Mouse (Mus musculus) bone marrow macrophage, adult 2 months (primary cell): ENCODE data around the gene Sap30l. TPM values are rescaled to one million over a fixed set of nuclear protein-coding genes. Genes with fewer than 3 reads are reported as not detected.
"Not testable (repeated sequence)": the region's sequence is repeated elsewhere in the genome, so short reads cannot be mapped to it uniquely, and the experiment has no call there.

Experiments used
- H3K27ac ChIP-seq: 2 replicates; pipeline ENCODE4 v1.5.1; 2012; ENCODE audit warnings: low read depth, low read length; ENCODE audit not compliant: insufficient read depth
- H3K4me1 ChIP-seq: 2 replicates; pipeline ENCODE4 v1.6.1; 2012; ENCODE audit warnings: low read length; ENCODE audit not compliant: control insufficient read depth, insufficient read depth
- H3K4me3 ChIP-seq: 2 replicates; pipeline ENCODE4 v1.5.1; 2012; ENCODE audit warnings: mild to moderate bottlenecking, low read length, moderate library complexity; ENCODE audit not compliant: insufficient read depth
- CTCF ChIP-seq: IDR thresholded peaks from 2 replicates; pipeline ENCODE4 v1.5.1; 2012; ENCODE audit warnings: low read depth, mild to moderate bottlenecking, low read length, moderate library complexity
- POLR2A ChIP-seq: IDR thresholded peaks from 2 replicates; pipeline ENCODE4 v1.6.1; 2012; ENCODE audit warnings: mild to moderate bottlenecking, low read depth, low read length, borderline replicate concordance
- polyA plus RNA-seq: library from polyadenylated mRNA; stranded (reverse); fragments of >200 nt; gene quantifications from 2 replicates; pipeline ENCODE4 v1.2.4, GENCODE M21; 2012; ENCODE audit not compliant: missing spikeins, insufficient read depth, insufficient read length

Gene Sap30l
- polyA plus RNA-seq, 1 experiment: 28.4 TPM

GRCm38 (mm10) chr11:57836872-57837680 lies 35.6 kb downstream of the Sap30l start:
- H3K4me3 ChIP-seq: no peak overlapping the region
- H3K4me1 ChIP-seq: no peaks in the 10 kb centered on the region
- TF ChIP-seq POLR2A (no peak), CTCF (no peak)
- no peak overlapping the region for H3K27ac ChIP-seq

GRCm38 (mm10) chr11:57837861-57838680 lies 36.6 kb downstream of the Sap30l start:
- Histone ChIP-seq H3K4me1 (no peaks in the 10 kb centered on the region), H3K27ac (no peak overlapping the region), H3K4me3 (no peak overlapping the region)
- no peak for TF ChIP-seq POLR2A
- TF ChIP-seq CTCF: no peak

GRCm38 (mm10) chr11:57840986-57841385 lies 39.5 kb downstream of the Sap30l start:
- Histone ChIP-seq H3K4me1 (no peaks in the 10 kb centered on the region), H3K27ac (no peak overlapping the region), H3K4me3 (no peak overlapping the region)
- TF ChIP-seq POLR2A: no peak
- no peak for TF ChIP-seq CTCF

GRCm38 (mm10) chr11:57841391-57841790 lies 40.0 kb downstream of the Sap30l start:
- Histone ChIP-seq H3K4me3 (no peak overlapping the region), H3K27ac (no peak overlapping the region), H3K4me1 (no peaks in the 10 kb centered on the region)
- TF ChIP-seq CTCF (no peak), POLR2A (no peak)

- H3K4me1 ChIP-seq: peaks cover 28% of the 10 kb centered on the region
- not testable (repeated sequence) for H3K4me3 ChIP-seq, H3K27ac ChIP-seq
Measured at GRCm38 (mm10) chr11:57846421-57847363, 45.3 kb downstream of the Sap30l start.

- H3K4me3 ChIP-seq: no peak overlapping the region
- no peak overlapping the region for H3K27ac ChIP-seq
- no peak for TF ChIP-seq CTCF
- H3K4me1 ChIP-seq: peaks cover 28% of the 10 kb centered on the region
Measured at GRCm38 (mm10) chr11:57847396-57847795, 46.0 kb downstream of the Sap30l start.

- peaks cover 28% of the 10 kb centered on the region for H3K4me1 ChIP-seq
- no peak for TF ChIP-seq POLR2A
- no peak for TF ChIP-seq CTCF
- no peak overlapping the region for H3K4me3 ChIP-seq
- no peak overlapping the region for H3K27ac ChIP-seq
Measured at GRCm38 (mm10) chr11:57850298-57850697, 48.9 kb downstream of the Sap30l start.

GRCm38 (mm10) chr11:57850931-57851330 lies 49.5 kb downstream of the Sap30l start:
- H3K4me3 ChIP-seq: no peak overlapping the region
- TF ChIP-seq POLR2A (no peak), CTCF (no peak)
- peaks cover 28% of the 10 kb centered on the region for H3K4me1 ChIP-seq
- H3K27ac ChIP-seq: no peak overlapping the region

GRCm38 (mm10) chr11:57853571-57853970 lies 52.1 kb downstream of the Sap30l start:
- Histone ChIP-seq H3K4me3 (no peak overlapping the region), H3K4me1 (peaks cover 21% of the 10 kb centered on the region), H3K27ac (no peak overlapping the region)
- TF ChIP-seq POLR2A: no peak
- TF ChIP-seq CTCF: no peak

- Histone ChIP-seq H3K4me1 (no peaks in the 10 kb centered on the region; the same call in 1 of the 2 replicates), H3K4me3 (no peak overlapping the region), H3K27ac (no peak overlapping the region)
- TF ChIP-seq POLR2A (no peak), CTCF (no peak)
Measured at GRCm38 (mm10) chr11:57857709-57858108, 56.3 kb downstream of the Sap30l start.

Other genes with a start within 250 kb of the Sap30l start
- 20.2 and 22.4 TPM in 2 replicates for gene Galnt10, start 156.2 kb upstream of the Sap30l start, polyA plus RNA-seq
- gene Hand1, start 31.2 kb downstream of the Sap30l start, polyA plus RNA-seq: not detected in 2 replicates
- 30.4 and 32.4 TPM in 2 replicates for gene Larp1, start 207.4 kb downstream of the Sap30l start, polyA plus RNA-seq